In genomic region chr2:94177294-94177693, GRCm38 (mm10) we compare ENCODE assay signal across 10 mouse cellular contexts. TPM values are rescaled to one million over a fixed set of nuclear protein-coding genes. Genes with fewer than 3 reads are reported as not detected.
DNase-seq lines count a peak whose midpoint lies in the region; ATAC-seq and TF ChIP-seq lines count a peak whose summit lies in the region.
"Had no signal": no experiment of that assay in that cellular context is flagged by ENCODE, and none has a peak within 500 bp of the region (broad histone marks: within the 10 kb centered on the region; RNA-seq: fewer than 3 reads in every experiment).

No protein-coding gene starts in this region.

- TF ChIP-seq POLR2A in liver, adult 2 months (IDR thresholded peaks at IDR 0.05; ENCODE audit: extremely low read depth, insufficient read depth, low read length) = no peak
- TF ChIP-seq POLR2A in thymus, adult 2 months (IDR thresholded peaks at IDR 0.05; ENCODE audit: control insufficient read depth, extremely low read depth, insufficient read depth, low read length, poor library complexity) = no peak

- no peaks in the 10 kb centered on the region for H3K9me3 ChIP-seq in forebrain, embryonic 15.5 days
- H3K9me3 ChIP-seq in forebrain, embryonic 16.5 days (ENCODE audit: control insufficient read depth, low read length) = no peaks in the 10 kb centered on the region
- no peaks in the 10 kb centered on the region for H3K9me3 ChIP-seq in liver, embryonic 13.5 days (replicated peaks)
- H3K9me3 ChIP-seq in stomach, embryonic 15.5 days = no peaks in the 10 kb centered on the region

- H3K27me3 ChIP-seq in forebrain, embryonic 15.5 days = no peaks in the 10 kb centered on the region
- H3K27me3 ChIP-seq in forebrain, embryonic 16.5 days (replicated peaks; ENCODE audit: control insufficient read depth, insufficient read depth, low read length) = no peaks in the 10 kb centered on the region
- no peaks in the 10 kb centered on the region for H3K27me3 ChIP-seq in liver, adult 2 months (ENCODE audit: control insufficient read depth, insufficient read depth, low read length)
- H3K27me3 ChIP-seq in liver, embryonic 13.5 days = no peaks in the 10 kb centered on the region
- H3K27me3 ChIP-seq in stomach, embryonic 15.5 days (replicated peaks) = no peaks in the 10 kb centered on the region
- H3K27me3 ChIP-seq in thymus, adult 2 months (ENCODE audit: control insufficient read depth, insufficient read depth, low read length) = no peaks in the 10 kb centered on the region

- no peak overlapping the region for H3K9ac ChIP-seq in forebrain, embryonic 15.5 days (replicated peaks)
- H3K9ac ChIP-seq in forebrain, embryonic 16.5 days (replicated peaks; ENCODE audit: low read depth, low read length) = no peak overlapping the region
- peak overlapping the region; percentile 84 for H3K9ac ChIP-seq in liver, adult 2 months (ENCODE audit: low read depth, low read length)
- 0 out of 2 replicates have a peak overlapping the region, but pooled peaks have one; percentile 89 for H3K9ac ChIP-seq in liver, embryonic 13.5 days
- no peak overlapping the region for H3K9ac ChIP-seq in stomach, embryonic 15.5 days

- no peaks in the 10 kb centered on the region for H3K36me3 ChIP-seq in forebrain, embryonic 15.5 days
- H3K36me3 ChIP-seq in forebrain, embryonic 16.5 days (ENCODE audit: control insufficient read depth, insufficient read depth) = no peaks in the 10 kb centered on the region
- H3K36me3 ChIP-seq in liver, adult 2 months (ENCODE audit: control insufficient read depth, insufficient read depth, low read length) = no peaks in the 10 kb centered on the region
- no peaks in the 10 kb centered on the region for H3K36me3 ChIP-seq in liver, embryonic 13.5 days
- H3K36me3 ChIP-seq in stomach, embryonic 15.5 days = peaks cover 4% of the 10 kb centered on the region; the same call in 1 of the 2 replicates
- no peaks in the 10 kb centered on the region for H3K36me3 ChIP-seq in thymus, adult 2 months (ENCODE audit: control insufficient read depth, insufficient read depth, low read length)

- TF ChIP-seq CTCF in liver, adult 2 months (IDR thresholded peaks at IDR 0.05; ENCODE audit: low read depth, low read length) = no peak
- TF ChIP-seq CTCF in thymus, adult 2 months (IDR thresholded peaks at IDR 0.05; ENCODE audit: borderline replicate concordance, control insufficient read depth, extremely low read depth, insufficient read depth, low read length, poor library complexity) = no peak

- H3K4me2 ChIP-seq in forebrain, embryonic 15.5 days (replicated peaks) = no peak overlapping the region
- H3K4me2 ChIP-seq in forebrain, embryonic 16.5 days (ENCODE audit: low read length) = no peak overlapping the region
- H3K4me2 ChIP-seq in liver, embryonic 13.5 days = peak overlapping the region; percentile 71
- H3K4me2 ChIP-seq in stomach, embryonic 15.5 days = peak overlapping the region; percentile 61; the same call in 1 of the 2 replicates

- 83% methylated on average over 6 of the region's 6 CpGs for WGBS in forebrain, embryonic 15.5 days
- 78% methylated on average over 6 of the region's 6 CpGs for WGBS in forebrain, embryonic 16.5 days
- 22% methylated on average over 6 of the region's 6 CpGs for WGBS in liver, adult 2 months
- 79% methylated on average over 6 of the region's 6 CpGs for WGBS in liver, embryonic 13.5 days (ENCODE audit: insufficient replicate concordance)
- WGBS in stomach, embryonic 15.5 days = 75% methylated on average over 6 of the region's 6 CpGs
- whole genome bisulfite sequencing in thymus, adult 2 months = 95% methylated on average over 6 of the region's 6 CpGs

- ATAC-seq in forebrain, embryonic 15.5 days (replicated peaks) = no peak
- ATAC-seq in forebrain, embryonic 16.5 days = no peak
- no peak for ATAC-seq in liver, embryonic 13.5 days (ENCODE audit: low read depth)
- ATAC-seq in stomach, embryonic 15.5 days (ENCODE audit: insufficient read depth, low FRiP score, low read depth) = no peak
- ATAC-seq: Patski had no signal

- H3K4me3 ChIP-seq in forebrain, embryonic 15.5 days = peak overlapping the region; percentile 77; the same call in 1 of the 2 replicates
- no peak overlapping the region for H3K4me3 ChIP-seq in forebrain, embryonic 16.5 days (replicated peaks; ENCODE audit: low read length)
- H3K4me3 ChIP-seq in liver, adult 2 months (ENCODE audit: insufficient read depth, low read depth, low read length) = peak overlapping the region; percentile 67
- peak overlapping the region; percentile 91 for H3K4me3 ChIP-seq in liver, embryonic 13.5 days (replicated peaks)
- no peak overlapping the region; the same call in 1 of the 2 replicates for H3K4me3 ChIP-seq in stomach, embryonic 15.5 days (replicated peaks)
- H3K4me3 ChIP-seq in thymus, adult 2 months (ENCODE audit: control insufficient read depth, insufficient read depth, low read length) = no peak overlapping the region

- peak; percentile 97 for DNase-seq in liver, adult 2 months (ENCODE audit: extremely low read depth, low read depth, low spot score)
- DNase-seq in liver = no peak
- no peak for DNase-seq in liver, embryonic 13.5 days
- no peak for DNase-seq in thymus, adult 2 months
- no peak for DNase-seq in left cerebral cortex, postnatal 10 days (ENCODE audit: extremely low spot score in 1 of 2, low spot score in 2 of 2)
- DNase-seq: lung, postnatal 14 days had no signal

- peaks cover 15% of the 10 kb centered on the region for H3K4me1 ChIP-seq in forebrain, embryonic 15.5 days
- peaks cover 14% of the 10 kb centered on the region for H3K4me1 ChIP-seq in forebrain, embryonic 16.5 days (replicated peaks; ENCODE audit: control insufficient read depth, insufficient read depth, low read length)
- H3K4me1 ChIP-seq in liver, adult 2 months (ENCODE audit: control insufficient read depth, insufficient read depth, low read length) = peaks cover 1% of the 10 kb centered on the region; the same call in 1 of the 2 replicates
- peaks cover 14% of the 10 kb centered on the region for H3K4me1 ChIP-seq in liver, embryonic 13.5 days (replicated peaks)
- H3K4me1 ChIP-seq in stomach, embryonic 15.5 days = peaks cover 10% of the 10 kb centered on the region; the same call in 1 of the 2 replicates
- peaks cover 5% of the 10 kb centered on the region for H3K4me1 ChIP-seq in thymus, adult 2 months (replicated peaks; ENCODE audit: control insufficient read depth, insufficient read depth, low read length)

- no peaks in the 10 kb centered on the region for H3K79me2 ChIP-seq in liver, adult 2 months (ENCODE audit: control insufficient read depth, insufficient read depth, low read length)

- H3K27ac ChIP-seq in forebrain, embryonic 15.5 days (replicated peaks) = no peak overlapping the region
- no peak overlapping the region for H3K27ac ChIP-seq in forebrain, embryonic 16.5 days (ENCODE audit: low read length)
- H3K27ac ChIP-seq in liver, adult 2 months (replicated peaks; ENCODE audit: insufficient read depth, low read depth, low read length) = peak overlapping the region; percentile 97
- no peak overlapping the region for H3K27ac ChIP-seq in liver, embryonic 13.5 days
- no peak overlapping the region for H3K27ac ChIP-seq in stomach, embryonic 15.5 days
- no peak overlapping the region for H3K27ac ChIP-seq in thymus, adult 2 months (ENCODE audit: control insufficient read depth, insufficient read depth, low read length)

- intact Hi-C loops in left cerebral cortex, postnatal 10 days (cut with DNase I) = no loop called here

RNA-seq across cellular contexts. Expression of gene Hsd17b12, which starts 19.5 kb away (rescaled TPM):
- 119 and 122 TPM in 2 replicates for polyA plus RNA-seq in forebrain, embryonic 15.5 days (2015; fragmentation: Nextera tagmentation; extraction: Ambion mirVana)
- 141 and 144 TPM in 2 replicates for polyA plus RNA-seq in forebrain, embryonic 16.5 days (2015; fragmentation: Nextera tagmentation; extraction: Ambion mirVana)
- total RNA-seq in liver, adult 2 months (2014; rRNA removed) = 120 and 144 TPM in 2 replicates
- polyA plus RNA-seq in liver, adult 2 months (2012; rRNA removed) = 49.7 and 68.5 TPM in 2 replicates
- polyA plus RNA-seq in liver, embryonic 13.5 days (2015; fragmentation: Nextera tagmentation; extraction: Ambion mirVana) = 69.2 and 75.1 TPM in 2 replicates
- 135 and 138 TPM in 2 replicates for polyA plus RNA-seq in stomach, embryonic 15.5 days (2015; fragmentation: Nextera tagmentation; extraction: Ambion mirVana)
- polyA plus RNA-seq in thymus, adult 2 months (2012; rRNA removed) = 15.2 and 18.5 TPM in 2 replicates
- total RNA-seq in left cerebral cortex, postnatal 10 days (2021) = 10 to 100 TPM; 75.3 to 78.2 TPM

Comparison
In these comparisons a context has a peak if more than half of its experiments do, and no peak if none do; other contexts are left out.
1. H3K4me3 ChIP-seq: peak in forebrain, embryonic 15.5 days (single experiment), liver, adult 2 months (single experiment) and liver, embryonic 13.5 days (single experiment); none in forebrain, embryonic 16.5 days (single experiment), stomach, embryonic 15.5 days (single experiment) and thymus, adult 2 months (single experiment).
2. H3K4me2 ChIP-seq: peak in liver, embryonic 13.5 days (single experiment) and stomach, embryonic 15.5 days (single experiment); none in forebrain, embryonic 15.5 days (single experiment) and forebrain, embryonic 16.5 days (single experiment).
3. H3K9ac ChIP-seq: peak in liver, adult 2 months (single experiment) and liver, embryonic 13.5 days (single experiment); none in forebrain, embryonic 15.5 days (single experiment), forebrain, embryonic 16.5 days (single experiment) and stomach, embryonic 15.5 days (single experiment).